Mouse (Mus musculus) kidney, adult 2 months (tissue): ENCODE measurements around the gene Per1. TPM values are rescaled to one million over a fixed set of nuclear protein-coding genes. Genes with fewer than 3 reads are reported as not detected.
"Not testable (repeated sequence)": the region's sequence is repeated elsewhere in the genome, so short reads cannot be mapped to it uniquely, and the experiment has no call there.

Experiments
- DNase-seq: peaks from one replicate; pipeline ENCODE4 v3.0.0; 2021
- H3K27ac ChIP-seq: fragments of 200-500 bp; 2 replicates; pipeline ENCODE4 v1.5.1; 2012; ENCODE audit warnings: low read depth, low read length, control low read depth, inconsistent platforms; ENCODE audit not compliant: insufficient read depth
- H3K27me3 ChIP-seq: fragments of 200-500 bp; replicated peaks from 2 replicates; pipeline ENCODE4 v1.6.1; 2012; ENCODE audit warnings: mild to moderate bottlenecking, moderate library complexity, low read length, inconsistent platforms; ENCODE audit not compliant: control insufficient read depth, insufficient read depth
- H3K36me3 ChIP-seq: fragments of 200-500 bp; 2 replicates; pipeline ENCODE4 v1.6.1; 2012; ENCODE audit warnings: mild to moderate bottlenecking, moderate library complexity, low read length, inconsistent platforms; ENCODE audit not compliant: control insufficient read depth, insufficient read depth
- H3K4me1 ChIP-seq: fragments of 200-500 bp; 2 replicates; pipeline ENCODE4 v1.6.1; 2011; ENCODE audit warnings: low read length; ENCODE audit not compliant: control insufficient read depth, insufficient read depth
- H3K4me3 ChIP-seq: fragments of 200-500 bp; 2 replicates; pipeline ENCODE4 v1.5.1; 2011; ENCODE audit warnings: mild to moderate bottlenecking, low read depth, low read length, control low read depth; ENCODE audit not compliant: insufficient read depth
- CTCF ChIP-seq: fragments of 200-500 bp; conservative IDR thresholded peaks from 2 replicates; pipeline ENCODE4 v1.5.1; 2011; ENCODE audit warnings: low read depth, mild to moderate bottlenecking, control low read depth, low read length, moderate library complexity, mixed read lengths; ENCODE audit not compliant: insufficient read depth, insufficient read length
- POLR2A ChIP-seq: fragments of 200-500 bp; IDR thresholded peaks from one replicate; pipeline ENCODE4 v1.6.1; 2011; ENCODE audit warnings: low read depth, low read length, control low read depth
- WGBS: fragments of 180-500 bp; shearing (Covaris S2); methylation state at CpG from one replicate; pipeline ENCODE4 v1.1.7; 2018; 5-methylcytosine and 5-hydroxymethylcytosine counted together
- polyA plus RNA-seq: library from polyadenylated mRNA; depleted of rRNA; stranded (reverse); fragments of >200 nt; gene quantifications from 2 replicates; pipeline ENCODE4 v1.2.3, GENCODE M21; 2012

Per1 gene
- polyA plus RNA-seq, 1 experiment = 13.5 TPM

DNA sequence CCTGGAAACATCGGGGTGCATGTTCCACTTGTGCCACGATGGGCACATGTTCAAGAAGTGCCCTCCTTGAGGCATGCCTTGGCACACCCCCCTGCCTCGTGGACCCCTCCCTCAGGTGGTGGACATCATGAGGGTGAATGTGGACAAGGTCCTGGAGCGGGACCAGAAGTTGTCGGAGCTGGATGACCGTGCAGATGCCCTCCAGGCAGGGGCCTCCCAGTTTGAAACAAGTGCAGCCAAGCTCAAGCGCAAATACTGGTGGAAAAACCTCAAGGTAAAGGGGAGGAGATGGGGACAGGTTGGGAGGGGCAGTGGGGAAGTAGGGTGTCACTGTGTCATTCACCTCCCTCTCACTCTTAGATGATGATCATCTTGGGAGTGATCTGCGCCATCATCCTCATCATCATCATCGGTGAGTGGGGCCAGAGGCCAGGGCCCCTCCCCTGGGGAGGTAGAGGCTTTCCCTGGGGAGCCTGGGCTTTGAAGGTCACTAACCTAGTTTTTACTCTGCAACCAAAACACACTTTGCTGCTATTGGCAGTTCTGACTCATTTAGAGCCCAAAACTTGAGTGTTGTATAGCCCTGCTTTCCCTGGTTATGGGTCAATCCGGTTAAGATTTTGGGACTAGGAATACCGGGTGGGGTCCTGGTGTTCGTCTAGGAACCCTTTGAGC, 5.3 kb upstream of the Per1 start:
- Histone ChIP-seq H3K4me1 (peaks cover 14% of the 10 kb centered on the region), H3K27ac (peak overlapping the region; percentile 98)
- no peak for DNase-seq

DNA sequence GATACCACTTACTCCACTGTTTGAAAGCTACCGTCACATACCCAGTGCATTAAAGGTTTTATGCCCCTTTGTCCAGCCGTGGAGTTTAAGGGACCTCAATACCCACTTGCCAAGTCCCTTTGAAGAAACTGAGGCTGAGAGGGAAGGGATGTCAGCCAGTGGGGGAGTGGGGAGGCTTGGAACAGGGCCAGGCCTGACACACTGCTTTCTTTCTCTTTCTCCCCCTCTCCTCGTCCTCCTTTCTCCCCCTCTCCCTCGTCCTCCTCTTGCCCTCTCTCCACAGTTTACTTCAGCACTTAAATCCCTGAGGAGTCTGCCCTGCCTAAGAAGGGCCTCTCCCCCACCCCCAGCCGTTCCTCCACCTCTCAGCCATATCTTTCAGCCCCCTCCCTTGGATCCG, 4.7 kb upstream of the Per1 start:
- H3K4me1 ChIP-seq = peaks cover 14% of the 10 kb centered on the region
- WGBS = 51% methylated on average over 6 of the region's 6 CpGs
- no peak overlapping the region for H3K4me3 ChIP-seq
- H3K27me3 ChIP-seq = no peaks in the 10 kb centered on the region
- H3K27ac ChIP-seq = no peak overlapping the region; the same call in 1 of the 2 replicates
- DNase-seq = no peak
- TF ChIP-seq POLR2A (no peak), CTCF (no peak)
- no peaks in the 10 kb centered on the region for H3K36me3 ChIP-seq

More for the DNA sequence above, 5.3 kb upstream of the Per1 start:
- Histone ChIP-seq H3K27me3 (no peaks in the 10 kb centered on the region), H3K4me3 (peak overlapping the region; percentile 98), H3K36me3 (no peaks in the 10 kb centered on the region)
- TF ChIP-seq POLR2A (no peak), CTCF (no peak)
- WGBS = 57% methylated on average over 12 of the region's 12 CpGs

- no peak for DNase-seq
- Histone ChIP-seq H3K27me3 (no peaks in the 10 kb centered on the region), H3K4me3 (no peak overlapping the region), H3K27ac (no peak overlapping the region; the same call in 1 of the 2 replicates), H3K36me3 (no peaks in the 10 kb centered on the region), H3K4me1 (peaks cover 14% of the 10 kb centered on the region)
- TF ChIP-seq POLR2A (no peak), CTCF (no peak)
- WGBS = 62% methylated on average over 7 of the region's 7 CpGs
These were observed 3.2 kb upstream of the Per1 start for GRCm38 (mm10) chr11:69091566-69092385.

GRCm38 (mm10) chr11:69092386-69092751, 2.6 kb upstream of the Per1 start:
- DNase-seq = peak; percentile 94
- no peaks in the 10 kb centered on the region for H3K27me3 ChIP-seq
- TF ChIP-seq CTCF (peak; percentile 83), POLR2A (no peak)
- H3K36me3 ChIP-seq = no peaks in the 10 kb centered on the region
- no peak overlapping the region for H3K4me3 ChIP-seq
- H3K27ac ChIP-seq = no peak overlapping the region
- 2% methylated on average over 3 of the region's 3 CpGs for WGBS
- H3K4me1 ChIP-seq = peaks cover 15% of the 10 kb centered on the region

- Histone ChIP-seq H3K4me1 (peaks cover 20% of the 10 kb centered on the region), H3K4me3 (no peak overlapping the region), H3K36me3 (no peaks in the 10 kb centered on the region), H3K27me3 (no peaks in the 10 kb centered on the region), H3K27ac (no peak overlapping the region)
- 64% methylated on average over 4 of the region's 4 CpGs for WGBS
- TF ChIP-seq POLR2A = no peak
- TF ChIP-seq CTCF = no peak; the same call in 1 of the 2 replicates
- peak; percentile 44 for DNase-seq
These were observed 2.1 kb upstream of the Per1 start for GRCm38 (mm10) chr11:69092871-69093270.

- DNase-seq, H3K36me3 ChIP-seq, H3K4me3 ChIP-seq, H3K27ac ChIP-seq, H3K27me3 ChIP-seq: not testable (repeated sequence)
- peaks cover 27% of the 10 kb centered on the region for H3K4me1 ChIP-seq
- 88% methylated on average over 7 of the region's 7 CpGs for WGBS
These were observed 1.2 kb upstream of the Per1 start for GRCm38 (mm10) chr11:69093856-69094255.

- DNase-seq = peak; percentile 60
- Histone ChIP-seq H3K36me3 (peaks cover under 1% of the 10 kb centered on the region; the same call in 1 of the 2 replicates), H3K27me3 (no peaks in the 10 kb centered on the region), H3K4me1 (peaks cover 26% of the 10 kb centered on the region), H3K4me3 (peak overlapping the region; percentile 91), H3K27ac (peak overlapping the region; percentile 99)
- TF ChIP-seq CTCF (no peak), POLR2A (no peak)
- WGBS = under 1% methylated on average over 27 of the region's 27 CpGs
These were observed 654 bp downstream of the Per1 start for GRCm38 (mm10) chr11:69095511-69096231.
